Mouse (Mus musculus) monocyte, adult 5-6 weeks (primary cell): Measurements from ENCODE around the gene Ttll13. TPM values are rescaled to one million over a fixed set of nuclear protein-coding genes. Genes with fewer than 3 reads are reported as not detected.

Source experiments
- ATAC-seq: fragments of 153-309, 156-312 bp; replicated peaks from 2 replicates; pipeline ENCODE4 v1.8.0; 2017; ENCODE audit warnings: mild to moderate bottlenecking; ENCODE audit not compliant: low TSS enrichment, insufficient number of reproducible peaks, severe bottlenecking, poor library complexity, low FRiP score
- total RNA-seq: library from RNA; stranded (forward); fragments of 200-1000, 200-491, 200-594 nt; gene quantifications from 3 replicates; pipeline ENCODE4 v1.2.3, GENCODE M21; 2017

The Ttll13 gene
- total RNA-seq, 1 experiment from 2014 or later = not detected

- ATAC-seq = no peak
Measured at GRCm38 (mm10) chr7:80255981-80256380, 9.8 kb downstream of the Ttll13 start.

GRCm38 (mm10) chr7:80257706-80258105, 11.5 kb downstream of the Ttll13 start:
- no peak for ATAC-seq

DNA sequence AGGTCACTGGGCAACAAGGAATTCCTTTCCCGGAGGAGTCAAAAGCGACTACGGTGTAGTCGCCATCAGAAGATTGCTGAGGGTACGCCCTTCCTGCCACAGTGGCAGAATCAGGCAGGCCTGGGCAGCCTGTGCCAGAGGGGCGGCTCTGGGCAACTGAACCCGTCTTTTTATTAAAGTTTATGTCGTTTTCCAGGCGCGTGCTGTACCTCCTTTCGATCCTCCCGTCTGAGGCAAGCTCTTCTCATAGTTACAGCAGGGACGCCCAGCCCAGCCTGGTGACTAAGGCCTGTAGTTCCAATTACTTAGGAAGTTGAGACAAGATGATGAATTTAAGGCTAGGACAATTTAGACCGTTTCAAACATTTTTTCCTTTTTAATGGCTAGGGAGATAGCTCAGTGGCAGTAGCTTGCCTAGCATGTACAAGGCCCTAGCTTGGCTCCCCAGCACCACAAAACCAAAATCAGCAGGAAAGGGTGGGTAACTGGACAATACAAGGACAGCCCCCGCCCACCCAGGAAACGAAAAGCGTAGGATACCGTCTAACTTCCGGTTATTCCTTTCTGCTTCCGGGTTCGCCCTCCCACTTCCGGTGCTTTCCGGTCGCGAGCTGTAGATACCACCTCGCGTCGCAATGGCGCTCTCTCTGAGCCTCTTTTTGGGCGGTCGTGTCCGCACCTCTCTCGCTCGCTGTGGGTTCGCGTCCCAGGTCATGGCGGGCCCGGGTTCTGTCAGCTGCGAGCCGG, 14.6 kb downstream of the Ttll13 start, which contains the start of gene Ngrn:
Gene Ngrn, plus strand, starts transcription at position 591 of the 747 bp plus-strand sequence.
- ATAC-seq = peak; percentile 95

- ATAC-seq = no peak
Measured at GRCm38 (mm10) chr7:80261372-80261990, 15.3 kb downstream of the Ttll13 start.

DNA sequence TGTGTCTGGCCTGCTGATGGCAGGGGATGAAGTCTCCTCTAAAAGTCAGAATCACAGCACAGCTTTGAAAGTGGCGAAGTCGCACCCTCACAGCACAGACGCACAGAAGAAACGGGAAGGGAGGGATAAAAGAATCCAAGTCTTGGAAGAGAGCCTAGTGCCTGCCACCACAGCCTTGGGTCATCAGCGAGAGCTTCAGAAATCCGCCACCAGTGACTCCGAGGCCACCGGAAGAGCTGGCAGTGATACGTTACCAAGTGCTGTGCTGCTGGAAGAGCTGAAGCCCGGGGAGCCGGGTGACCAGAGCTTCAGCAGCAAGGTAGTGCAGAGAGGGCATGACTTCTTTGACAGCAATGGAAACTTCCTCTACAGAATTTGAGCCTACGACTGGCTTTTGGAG, 18.4 kb downstream of the Ttll13 start:
- ATAC-seq = no peak

DNA sequence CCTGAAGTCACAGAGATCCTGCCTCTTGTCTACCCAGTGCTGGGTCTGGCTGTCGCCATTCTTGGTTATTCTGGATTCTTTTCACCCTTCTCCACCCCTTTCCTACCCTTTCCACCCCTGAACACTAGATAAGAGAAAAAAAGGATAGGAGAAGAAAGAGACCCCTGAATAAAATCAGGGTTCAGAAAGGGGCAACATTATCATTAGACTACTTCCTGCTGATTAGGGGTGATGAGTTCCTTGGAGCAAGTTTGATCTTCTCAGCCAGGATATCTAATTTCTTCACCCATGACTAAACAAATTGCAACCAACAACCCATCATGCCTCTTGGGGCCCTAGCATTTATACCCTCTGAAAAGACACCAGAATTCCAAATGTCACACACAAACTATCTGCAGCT, 21.6 kb downstream of the Ttll13 start:
- ATAC-seq = no peak

- ATAC-seq = peak; percentile 96
Measured at GRCm38 (mm10) chr7:80268897-80269750, 22.9 kb downstream of the Ttll13 start, which contains the start of gene Vps33b. TSS of gene Vps33b (plus strand) at chr7:80269649.

DNA sequence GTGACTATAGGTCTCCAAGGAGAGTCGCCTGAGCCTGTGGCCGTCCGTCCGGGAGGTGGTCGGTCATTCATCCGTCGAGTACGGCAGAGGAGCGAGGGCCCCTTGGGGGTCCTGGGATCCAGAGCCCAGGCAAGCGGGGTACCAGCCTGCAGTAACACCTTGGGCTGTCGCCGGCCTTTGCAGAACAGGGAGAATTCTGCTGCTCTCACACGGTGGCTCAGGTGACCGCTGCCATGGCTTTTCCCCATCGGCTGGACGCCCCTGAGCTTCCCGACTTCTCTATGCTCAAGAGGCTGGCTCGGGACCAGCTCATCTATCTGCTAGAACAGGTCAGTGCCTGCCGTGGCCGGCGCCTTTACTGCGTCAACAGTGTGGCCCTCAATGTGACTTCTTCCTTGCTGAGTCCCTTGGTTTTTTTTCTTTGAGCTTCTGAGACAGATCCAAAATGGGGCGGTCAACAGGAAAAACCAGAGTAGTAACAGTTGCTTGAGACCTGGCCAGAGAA, 23.6 kb downstream of the Ttll13 start:
- no peak; the same call in 1 of the 2 replicates for ATAC-seq

- ATAC-seq = no peak
Measured at GRCm38 (mm10) chr7:80273456-80273855, 27.3 kb downstream of the Ttll13 start.

- ATAC-seq = no peak
Measured at GRCm38 (mm10) chr7:80276374-80276773, 30.2 kb downstream of the Ttll13 start.

DNA sequence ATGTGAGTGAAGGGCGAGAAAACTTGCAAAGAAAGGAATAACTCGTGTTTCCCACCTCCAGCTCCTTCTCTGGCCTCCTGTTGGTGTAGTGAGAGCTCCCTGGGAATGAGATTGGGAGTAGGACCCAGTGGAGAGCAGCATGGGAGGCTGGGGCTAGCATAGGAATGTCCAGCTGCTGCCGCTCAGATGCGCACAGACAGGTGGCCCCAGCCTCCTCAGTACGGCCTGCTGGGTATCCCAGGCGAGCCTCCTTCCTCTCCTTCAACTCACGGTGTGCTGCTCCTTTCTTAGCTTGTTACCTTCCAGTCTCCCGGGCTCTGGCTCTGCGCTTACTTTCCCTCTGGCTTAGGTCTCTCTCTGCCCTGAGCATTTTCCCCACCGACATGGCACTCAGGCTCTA, 33.9 kb downstream of the Ttll13 start:
- no peak for ATAC-seq

GRCm38 (mm10) chr7:80280998-80281397, 34.8 kb downstream of the Ttll13 start:
- ATAC-seq = no peak

DNA sequence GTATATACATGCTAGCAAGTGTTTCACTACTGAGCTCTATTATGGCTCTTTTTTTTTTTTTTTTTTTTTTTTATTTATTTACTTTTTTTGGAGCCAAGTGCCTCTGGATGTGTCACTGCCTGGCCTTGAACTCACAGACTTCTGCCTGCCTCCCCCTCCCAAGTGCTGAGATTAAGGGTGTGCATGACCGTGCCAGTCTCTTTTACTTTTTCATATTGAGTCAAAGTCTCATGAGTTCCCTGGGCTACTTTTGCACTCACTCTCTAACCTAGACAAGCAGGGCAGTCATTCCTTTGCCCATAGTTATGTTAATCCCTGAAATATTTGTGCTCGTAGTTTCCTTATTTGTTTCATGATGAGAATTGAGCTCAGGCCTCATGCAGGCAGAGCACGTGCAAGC, 35.5 kb downstream of the Ttll13 start:
- ATAC-seq = no peak

DNA sequence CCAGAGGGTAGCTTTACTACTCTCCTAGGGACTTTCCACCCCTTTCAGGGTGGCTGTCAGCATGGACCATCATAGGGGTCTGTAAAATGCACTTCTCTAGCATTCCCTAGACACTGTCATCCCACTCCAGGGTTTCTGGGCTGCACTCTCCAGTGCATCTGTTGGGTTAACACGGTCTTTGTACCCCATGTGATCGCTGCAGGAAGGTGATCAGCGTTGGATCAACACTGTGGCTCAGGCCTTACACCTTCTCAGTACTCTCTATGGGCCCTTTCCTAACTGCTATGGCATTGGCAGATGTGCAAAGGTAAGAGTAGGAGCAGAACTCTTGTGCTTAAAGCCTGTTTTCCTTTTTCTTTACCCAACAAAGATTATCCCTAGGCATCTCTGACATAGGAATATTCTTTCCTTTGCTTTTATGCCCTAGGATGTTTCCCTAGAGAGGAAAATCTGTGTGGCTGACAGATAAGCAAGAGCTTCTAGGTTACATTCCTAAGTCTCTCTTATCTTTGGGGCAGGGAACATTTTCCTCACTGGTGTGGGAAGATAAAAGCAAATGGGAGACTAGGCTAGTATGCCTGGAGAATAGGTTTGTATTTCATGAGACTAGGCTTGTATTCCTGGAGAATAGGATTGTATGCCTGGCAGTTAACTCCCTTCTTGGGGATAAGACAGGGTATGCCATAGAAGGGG, 37.2 kb downstream of the Ttll13 start:
- no peak for ATAC-seq

DNA sequence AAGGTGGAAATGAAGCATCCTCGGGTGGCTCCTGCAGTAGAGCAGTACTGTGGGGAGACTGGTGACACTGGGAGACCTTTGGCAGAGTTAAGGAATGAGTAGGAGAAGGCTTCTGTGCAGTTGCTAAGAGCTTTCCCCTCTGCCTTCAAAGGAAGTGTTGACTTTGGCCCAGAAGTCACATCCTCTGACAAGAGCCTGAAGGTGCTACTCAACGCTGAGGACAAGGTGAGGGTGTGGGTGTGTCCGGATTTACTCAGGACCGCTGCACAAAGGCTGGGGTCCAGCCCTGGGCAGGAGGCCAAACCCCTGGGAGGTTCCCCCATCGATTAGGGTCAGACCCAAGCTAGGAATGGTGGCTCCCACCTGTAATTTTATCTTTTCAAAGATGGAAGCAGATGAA, 38.2 kb downstream of the Ttll13 start:
- no peak for ATAC-seq

- no peak for ATAC-seq
Measured at GRCm38 (mm10) chr7:80285725-80286124, 39.5 kb downstream of the Ttll13 start.

DNA sequence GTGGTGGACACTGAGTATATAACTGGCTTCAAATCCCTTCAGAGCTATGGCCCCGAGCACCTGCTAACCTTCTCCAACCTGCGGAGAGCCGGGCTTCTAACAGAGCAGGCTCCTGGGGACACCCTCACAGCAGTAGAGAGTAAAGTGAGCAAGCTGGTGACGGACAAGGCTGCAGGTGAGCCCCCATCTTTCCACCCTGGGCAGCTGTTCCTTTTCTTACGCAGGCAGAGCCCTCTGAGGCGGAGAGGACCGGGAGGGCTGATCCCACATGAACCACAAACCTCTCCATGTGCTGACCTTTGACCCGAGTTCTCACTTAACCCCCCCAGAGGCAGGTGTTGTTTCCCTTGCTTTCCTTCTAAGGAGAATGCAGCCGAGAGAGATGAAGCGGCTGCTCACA, 41.6 kb downstream of the Ttll13 start:
- no peak for ATAC-seq

GRCm38 (mm10) chr7:80294062-80294763, 48.0 kb downstream of the Ttll13 start, which contains the start of gene Prc1:
TSS of gene Prc1 (plus strand) at chr7:80294450.
- ATAC-seq = peak; percentile 98
